Mouse (Mus musculus) MEL (cell line): ENCODE measurements around the gene Iqsec3. TPM values are rescaled to one million over a fixed set of nuclear protein-coding genes. Genes with fewer than 3 reads are reported as not detected.
A peak's percentile ranks its signal among the peaks of the same experiment; 100 is the strongest.

Experiments
- DNase-seq: peaks from one replicate; pipeline ENCODE4 v3.0.0; 2011; ENCODE audit warnings: low read depth, low spot score
- H3K27ac ChIP-seq: 2 replicates; pipeline ENCODE4 v1.5.1; 2012; ENCODE audit warnings: low read depth, mild to moderate bottlenecking, control low read depth, low read length, moderate library complexity; ENCODE audit not compliant: control insufficient read depth
- H3K27me3 ChIP-seq, 2 experiments: fragments of 150-350 bp in 1 of 2; sonication (generic) in 1 of 2; 2 replicates each; pipeline ENCODE4 v1.6.1; 2012; ENCODE audit warnings: low read length in 2 of 2, mild to moderate bottlenecking in 2 of 2, improper control_type of control experiment in 1 of 2, moderate library complexity in 1 of 2; ENCODE audit not compliant: insufficient read depth in 2 of 2, control insufficient read depth in 1 of 2
- H3K36me3 ChIP-seq, 2 experiments: 2 replicates each; pipeline ENCODE4 v1.6.1; 2012 to 2014; ENCODE audit warnings: low read length in 2 of 2, improper control_type of control experiment in 1 of 2, inconsistent platforms in 1 of 2, mild to moderate bottlenecking in 1 of 2; ENCODE audit not compliant: insufficient read depth in 2 of 2, control insufficient read depth in 1 of 2
- H3K4me1 ChIP-seq, 2 experiments: fragments of 150-350 bp in 1 of 2; sonication (generic) in 1 of 2; 2 replicates each; pipeline ENCODE4 v1.6.1; 2012; ENCODE audit warnings: low read length in 2 of 2, improper control_type of control experiment in 1 of 2, mild to moderate bottlenecking in 1 of 2; ENCODE audit not compliant: insufficient read depth in 2 of 2, control insufficient read depth in 1 of 2
- H3K4me3 ChIP-seq, 2 experiments: fragments of 150-350 bp in 1 of 2; sonication (generic) in 1 of 2; 2 replicates each; pipeline ENCODE4 v1.5.1; 2012; ENCODE audit warnings: low read depth in 2 of 2, low read length in 2 of 2, mild to moderate bottlenecking in 2 of 2, moderate library complexity in 2 of 2, control low read depth in 1 of 2, improper control_type of control experiment in 1 of 2; ENCODE audit not compliant: control insufficient read depth in 1 of 2, insufficient read depth in 1 of 2
- H3K79me2 ChIP-seq: 2 replicates; pipeline ENCODE4 v1.6.1; 2012; ENCODE audit warnings: mild to moderate bottlenecking, low read length, moderate library complexity; ENCODE audit not compliant: control insufficient read depth, poor library complexity, insufficient read depth
- H3K9ac ChIP-seq: 2 replicates; pipeline ENCODE4 v1.6.1; 2012; ENCODE audit warnings: low read depth, mild to moderate bottlenecking, control low read depth, low read length, moderate library complexity; ENCODE audit not compliant: control insufficient read depth, poor library complexity, severe bottlenecking
- H3K9me3 ChIP-seq: fragments of 150-350 bp; sonication (generic); replicated peaks from 2 replicates; pipeline ENCODE4 v1.6.1; 2012; ENCODE audit warnings: mild to moderate bottlenecking, low read length, improper control_type of control experiment, moderate library complexity; ENCODE audit not compliant: insufficient read depth
- BHLHE40 ChIP-seq: IDR thresholded peaks from 2 replicates; pipeline ENCODE4 v1.6.1; 2012; ENCODE audit warnings: low read depth, mild to moderate bottlenecking, inconsistent platforms, low read length, improper control_type of control experiment, borderline replicate concordance
- CHD1 ChIP-seq: IDR thresholded peaks from 2 replicates; pipeline ENCODE4 v1.6.1; 2012; ENCODE audit warnings: low read depth, mild to moderate bottlenecking, inconsistent platforms, low read length, improper control_type of control experiment
- CTCF ChIP-seq, 3 experiments: IDR thresholded peaks in 2 of 3; conservative IDR thresholded peaks in 1 of 3; 2 replicates each; pipeline ENCODE4 v1.5.1; 2011 to 2012; ENCODE audit warnings: low read length in 3 of 3, low read depth in 2 of 3, mild to moderate bottlenecking in 2 of 3, improper control_type of control experiment in 1 of 3, inconsistent platforms in 1 of 3, mixed read lengths in 1 of 3, moderate library complexity in 1 of 3; ENCODE audit not compliant: control insufficient read depth in 1 of 3, insufficient read depth in 1 of 3, poor library complexity in 1 of 3, severe bottlenecking in 1 of 3
- E2F4 ChIP-seq: IDR thresholded peaks from 2 replicates; pipeline ENCODE4 v1.6.1; 2011; ENCODE audit warnings: low read depth, low read length, improper control_type of control experiment, borderline replicate concordance
- EP300 ChIP-seq, 2 experiments: IDR thresholded peaks; 2 replicates each; pipeline ENCODE4 v1.6.1; 2011; ENCODE audit warnings: improper control_type of control experiment in 2 of 2, low read length in 2 of 2, low read depth in 1 of 2, mild to moderate bottlenecking in 1 of 2
- JUND ChIP-seq: IDR thresholded peaks from 2 replicates; pipeline ENCODE4 v1.6.1; 2011; ENCODE audit warnings: low read depth, mild to moderate bottlenecking, improper control_type of control experiment, low read length
- MAZ ChIP-seq: IDR thresholded peaks from 2 replicates; pipeline ENCODE4 v1.6.1; 2012; ENCODE audit warnings: low read depth, mild to moderate bottlenecking, inconsistent platforms, low read length, improper control_type of control experiment
- MEF2A ChIP-seq: IDR thresholded peaks from 2 replicates; pipeline ENCODE4 v1.6.1; 2014; ENCODE audit warnings: low read depth, mild to moderate bottlenecking, inconsistent platforms, low read length, improper control_type of control experiment; ENCODE audit not compliant: poor library complexity, insufficient replicate concordance, severe bottlenecking; ENCODE audit errors: extremely low read depth
- POLR2AphosphoS2 ChIP-seq: IDR thresholded peaks from 2 replicates; pipeline ENCODE4 v1.6.1; 2011; ENCODE audit warnings: low read length, improper control_type of control experiment
- RAD21 ChIP-seq: IDR thresholded peaks from 2 replicates; pipeline ENCODE4 v1.6.1; 2011; ENCODE audit warnings: mild to moderate bottlenecking, low read depth, low read length, improper control_type of control experiment
- SIN3A ChIP-seq: IDR thresholded peaks from 2 replicates; pipeline ENCODE4 v1.6.1; 2012; ENCODE audit warnings: low read length, improper control_type of control experiment, inconsistent platforms
- SMC3 ChIP-seq: IDR thresholded peaks from 2 replicates; pipeline ENCODE4 v1.6.1; 2011; ENCODE audit warnings: low read depth, low read length, improper control_type of control experiment
- TCF12 ChIP-seq: IDR thresholded peaks from 2 replicates; pipeline ENCODE4 v1.6.1; 2014; ENCODE audit warnings: low read depth, mild to moderate bottlenecking, inconsistent platforms, low read length, improper control_type of control experiment, moderate library complexity
- UBTF ChIP-seq: IDR thresholded peaks from 2 replicates; pipeline ENCODE4 v1.6.1; 2012; ENCODE audit warnings: low read depth, mild to moderate bottlenecking, inconsistent platforms, low read length, improper control_type of control experiment, moderate library complexity, borderline replicate concordance; ENCODE audit not compliant: insufficient read depth
- ZC3H11A ChIP-seq: IDR thresholded peaks from 2 replicates; pipeline ENCODE4 v1.6.1; 2012; ENCODE audit warnings: low read depth, mild to moderate bottlenecking, inconsistent platforms, low read length, improper control_type of control experiment
- ZKSCAN1 ChIP-seq: IDR thresholded peaks from 2 replicates; pipeline ENCODE4 v1.6.1; 2012; ENCODE audit warnings: low read depth, mild to moderate bottlenecking, inconsistent platforms, low read length, improper control_type of control experiment, moderate library complexity
- polyA plus RNA-seq, 2 experiments: library from polyadenylated mRNA; stranded (reverse) in 1 of 2; unstranded in 1 of 2; fragments of >175 nt in 1 of 2; fragments of >200 nt in 1 of 2; gene quantifications; 2 replicates each; pipeline versions ENCODE4 v1.2.1 to v1.2.4; 2012; ENCODE audit warnings: low replicate concordance in 2 of 2, low read depth in 1 of 2; ENCODE audit not compliant: insufficient read length in 2 of 2, insufficient read depth in 1 of 2, missing spikeins in 1 of 2
- total RNA-seq: library from RNA; depleted of rRNA; stranded (reverse); fragments of 300-350 nt; gene quantifications from 2 replicates; pipeline ENCODE4 v1.2.3, GENCODE M21; 2012

Gene Iqsec3
- total and polyA plus RNA-seq, 3 experiments = 0.04 TPM; not detected in 2

GRCm38 (mm10) chr6:121337770-121338518, 135.5 kb downstream of the Iqsec3 start:
- Histone ChIP-seq H3K9ac (no peak overlapping the region), H3K4me3 (no peak overlapping the region), H3K79me2 (no peaks in the 10 kb centered on the region), H3K27ac (no peak overlapping the region), H3K27me3 (no peaks in the 10 kb centered on the region), H3K9me3 (no peaks in the 10 kb centered on the region), H3K4me1 (no peaks in the 10 kb centered on the region), H3K36me3 (no peaks in the 10 kb centered on the region)
- TF ChIP-seq RAD21 (peak; percentile 67), SIN3A (no peak), TCF12 (no peak), CHD1 (no peak), MAZ (no peak), BHLHE40 (0 out of 2 replicates have a peak, but pooled peaks have one; percentile 11), ZC3H11A (peak; percentile 26; the same call in 1 of the 2 replicates), ZKSCAN1 (no peak), EP300 (IDR thresholded peaks at IDR 0.05; ENCODE audit: low read depth in 1 of 2, low read length in 2 of 2) (no peak), SMC3 (peak; percentile 67), CTCF (IDR thresholded peaks at IDR 0.05 in 2 of 3, conservative IDR thresholded peaks at IDR 0.05 in 1 of 3; ENCODE audit: control insufficient read depth in 1 of 3, insufficient read depth in 1 of 3, low read depth in 2 of 3, low read length in 3 of 3, poor library complexity in 1 of 3, severe bottlenecking in 1 of 3) (peak; percentile 60 to 91 (median 65)), UBTF (no peak), MEF2A (no peak)
- peak; percentile 60 for DNase-seq

DNA sequence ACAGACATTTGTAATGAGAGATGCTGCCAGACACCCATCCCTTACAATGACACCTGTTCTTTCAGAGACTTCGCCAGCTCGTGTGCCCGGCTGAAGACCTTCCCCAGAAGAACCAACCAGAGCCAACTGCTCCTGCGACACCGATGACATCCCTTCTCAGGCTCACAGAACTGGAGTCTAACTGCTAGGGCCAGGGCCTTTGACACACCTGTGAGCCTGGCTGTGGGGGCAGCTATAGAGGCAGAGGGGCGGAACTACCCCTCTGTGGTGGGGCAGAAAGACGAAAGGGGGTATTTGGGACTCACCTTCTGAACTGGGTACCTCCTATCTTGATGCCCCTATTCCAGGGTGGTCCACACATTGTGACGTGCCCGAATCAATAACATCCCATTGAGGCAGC, 136.2 kb downstream of the Iqsec3 start:
- no peak for DNase-seq
- H3K4me1 ChIP-seq = no peaks in the 10 kb centered on the region
- no peaks in the 10 kb centered on the region for H3K27me3 ChIP-seq
- H3K79me2 ChIP-seq = no peaks in the 10 kb centered on the region
- no peak overlapping the region for H3K4me3 ChIP-seq
- H3K9ac ChIP-seq = no peak overlapping the region
- no peak overlapping the region for H3K27ac ChIP-seq
- no peak for TF ChIP-seq E2F4
- no peak for TF ChIP-seq MEF2A
- no peak for TF ChIP-seq JUND
- TF ChIP-seq RAD21 = no peak
- TF ChIP-seq POLR2AphosphoS2 = no peak
- TF ChIP-seq, all 39 proteins: peak for 0
- Histone ChIP-seq H3K36me3 (no peaks in the 10 kb centered on the region), H3K9me3 (no peaks in the 10 kb centered on the region)
